Mouse (Mus musculus): ENCODE results near the gene Mrtfb. TPM values are rescaled to one million over a fixed set of nuclear protein-coding genes. Genes with fewer than 3 reads are reported as not detected.

Mrtfb gene
- polyA plus RNA-seq, 1 experiment from 2014 or later = 28.9 TPM

GRCm38 (mm10) chr16:13458556-13458955 lies 202.3 kb downstream of the Mrtfb start:
- peaks cover 49% of the 10 kb centered on the region for H3K4me1 ChIP-seq
- no peaks in the 10 kb centered on the region for H3K36me3 ChIP-seq
- no peak overlapping the region for H3K9ac ChIP-seq
- H3K9me3 ChIP-seq = no peaks in the 10 kb centered on the region
- no peak for ATAC-seq (ENCODE audit: insufficient number of reproducible peaks, insufficient read depth, low FRiP score, low TSS enrichment, low read depth)
- H3K4me3 ChIP-seq = no peak overlapping the region
- H3K4me2 ChIP-seq = no peak overlapping the region
- no peak overlapping the region for H3K27ac ChIP-seq
- no peaks in the 10 kb centered on the region for H3K27me3 ChIP-seq

DNA sequence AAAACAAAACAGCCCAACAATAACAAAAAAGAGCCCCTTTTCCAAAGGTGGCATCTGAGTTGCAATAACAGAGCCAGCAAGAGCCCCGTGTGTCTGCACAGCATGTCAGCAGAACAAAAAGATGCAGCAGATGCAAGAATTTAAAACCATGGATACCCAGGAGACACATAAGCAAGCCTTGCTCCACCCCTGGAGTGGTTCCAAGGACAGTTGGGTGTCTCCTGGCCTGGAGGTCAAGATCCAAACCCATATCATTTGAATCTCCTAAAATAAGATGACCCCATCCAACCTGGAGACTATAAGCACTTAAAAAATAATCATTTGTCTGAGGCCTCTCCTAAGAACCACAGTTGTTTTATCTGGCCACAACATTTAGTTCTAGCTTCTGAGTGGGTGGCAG lies 203.8 kb downstream of the Mrtfb start:
- Histone ChIP-seq H3K27ac (no peak overlapping the region), H3K9ac (no peak overlapping the region), H3K4me2 (no peak overlapping the region), H3K4me3 (no peak overlapping the region), H3K9me3 (no peaks in the 10 kb centered on the region), H3K36me3 (no peaks in the 10 kb centered on the region), H3K27me3 (no peaks in the 10 kb centered on the region), H3K4me1 (peaks cover 41% of the 10 kb centered on the region)
- no peak for ATAC-seq (ENCODE audit: insufficient number of reproducible peaks, insufficient read depth, low FRiP score, low TSS enrichment, low read depth)
- WGBS = 58% methylated on average over 1 of the region's 1 CpGs

DNA sequence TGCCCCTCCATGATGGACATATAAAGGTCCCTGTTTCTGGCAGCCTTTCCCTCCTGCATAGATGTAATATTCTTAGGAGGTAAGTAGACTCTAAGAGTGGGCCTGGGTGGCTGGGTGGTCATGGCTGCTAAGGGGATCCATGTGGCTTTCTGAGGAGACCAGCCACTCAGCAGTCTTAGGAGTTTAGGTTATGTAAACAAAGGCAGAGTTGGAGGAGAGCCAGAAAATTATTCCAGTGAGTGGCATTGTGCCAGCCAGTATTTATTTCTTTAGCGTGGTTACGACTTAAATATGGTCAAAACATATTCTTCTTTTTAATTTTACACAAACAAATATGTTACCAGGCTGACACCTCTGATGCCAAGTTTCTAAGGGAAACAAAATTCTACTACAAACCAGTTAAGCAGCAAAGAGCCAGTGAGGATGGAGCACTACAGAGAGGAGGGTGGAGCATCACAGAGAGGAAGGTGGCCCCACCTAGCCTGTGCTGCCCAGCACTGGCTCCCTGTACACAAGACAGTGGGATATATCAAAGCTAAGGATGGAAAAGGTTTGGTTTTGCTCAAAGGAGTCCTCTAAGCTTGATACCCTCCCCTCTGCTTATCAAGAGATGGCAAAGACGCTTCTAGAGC lies 204.6 kb downstream of the Mrtfb start:
- peak; percentile 80; the same call in 1 of the 2 replicates for ATAC-seq (ENCODE audit: insufficient number of reproducible peaks, insufficient read depth, low FRiP score, low TSS enrichment, low read depth)
- Histone ChIP-seq H3K4me3 (no peak overlapping the region), H3K36me3 (no peaks in the 10 kb centered on the region), H3K9me3 (no peaks in the 10 kb centered on the region), H3K27ac (0 out of 2 replicates have a peak overlapping the region, but pooled peaks have one; percentile 17), H3K27me3 (no peaks in the 10 kb centered on the region), H3K4me1 (peaks cover 41% of the 10 kb centered on the region), H3K4me2 (no peak overlapping the region), H3K9ac (no peak overlapping the region)
- 34% methylated on average over 3 of the region's 3 CpGs for WGBS

- no peaks in the 10 kb centered on the region for H3K27me3 ChIP-seq
- WGBS = 78% methylated on average over 5 of the region's 5 CpGs
- no peak overlapping the region for H3K9ac ChIP-seq
These were observed 208.4 kb downstream of the Mrtfb start for GRCm38 (mm10) chr16:13464662-13465061.

More at GRCm38 (mm10) chr16:13464662-13465061, 208.4 kb downstream of the Mrtfb start:
- no peak overlapping the region for H3K4me2 ChIP-seq
- H3K36me3 ChIP-seq = no peaks in the 10 kb centered on the region
- H3K4me1 ChIP-seq = peaks cover 49% of the 10 kb centered on the region
- no peak for ATAC-seq (ENCODE audit: insufficient number of reproducible peaks, insufficient read depth, low FRiP score, low TSS enrichment, low read depth)
- no peak overlapping the region for H3K27ac ChIP-seq
- no peaks in the 10 kb centered on the region for H3K9me3 ChIP-seq
- no peak overlapping the region for H3K4me3 ChIP-seq

MicroRNAs within 50 kb of the gene (microRNA counts, 519-probe panel; counts per million panel counts)
- microRNA mmu-miR-193b = 3,330 counts per million, percentile 76 among the panel's probes with 10 or more counts

Small RNA genes within 50 kb of the gene (microRNA-seq; reads per million reads assigned to microRNA genes)
- gene Mir193b (74.7 reads per million, percentile 49 among the genes with 10 or more reads in this experiment), gene Mir365-1 (not detected)

Other genes with a start within 250 kb of the Mrtfb start
- 12.9 and 14.8 TPM in 2 replicates for gene Ercc4, start 146.8 kb upstream of the Mrtfb start, polyA plus RNA-seq (2015; fragmentation: Nextera tagmentation; extraction: Ambion mirVana)

Data from embryonic facial prominence, embryonic 13.5 days (tissue).